Mouse (Mus musculus): ENCODE data around the gene Dnase1l2.
"Not testable (repeated sequence)": the region's sequence is repeated elsewhere in the genome, so short reads cannot be mapped to it uniquely, and the experiment has no call there.

Gene Dnase1l2

GRCm38 (mm10) chr17:24446590-24446989, 3.7 kb upstream of the Dnase1l2 start:
- in situ Hi-C loops (cut with MboI; ENCODE audit: low pct_unique_long_range_greater_than_20kb in 1 of 2, low sequenced_read_pairs in 2 of 2, unreplicated experiment in 1 of 2), result no loop called here

- in situ Hi-C loops (cut with MboI; ENCODE audit: low pct_unique_long_range_greater_than_20kb in 1 of 2, low sequenced_read_pairs in 2 of 2, unreplicated experiment in 1 of 2), result no loop called here
Measured at GRCm38 (mm10) chr17:24443409-24443808, 504 bp upstream of the Dnase1l2 start.

- in situ Hi-C loops (cut with MboI; ENCODE audit: low pct_unique_long_range_greater_than_20kb in 1 of 2, low sequenced_read_pairs in 2 of 2, unreplicated experiment in 1 of 2), result no loop called here
Measured at GRCm38 (mm10) chr17:24442107-24442506, 798 bp downstream of the Dnase1l2 start.

GRCm38 (mm10) chr17:24441148-24441547, 1.8 kb downstream of the Dnase1l2 start:
- in situ Hi-C loops (cut with MboI; ENCODE audit: low pct_unique_long_range_greater_than_20kb in 1 of 2, low sequenced_read_pairs in 2 of 2, unreplicated experiment in 1 of 2), result no loop called here

- in situ Hi-C loops (cut with MboI; ENCODE audit: low pct_unique_long_range_greater_than_20kb in 1 of 2, low sequenced_read_pairs in 2 of 2, unreplicated experiment in 1 of 2), result no loop called here
Measured at GRCm38 (mm10) chr17:24440377-24440776, 2.5 kb downstream of the Dnase1l2 start.

GRCm38 (mm10) chr17:24437016-24437415, 5.9 kb downstream of the Dnase1l2 start:
- in situ Hi-C loops (cut with MboI; ENCODE audit: low pct_unique_long_range_greater_than_20kb in 1 of 2, low sequenced_read_pairs in 2 of 2, unreplicated experiment in 1 of 2), result no loop called here

GRCm38 (mm10) chr17:24429201-24429983, 13.5 kb downstream of the Dnase1l2 start:
- in situ Hi-C loops (cut with MboI; ENCODE audit: low pct_unique_long_range_greater_than_20kb in 1 of 2, low sequenced_read_pairs in 2 of 2, unreplicated experiment in 1 of 2), result no loop called here

- in situ Hi-C loops (cut with MboI; ENCODE audit: low pct_unique_long_range_greater_than_20kb in 1 of 2, low sequenced_read_pairs in 2 of 2, unreplicated experiment in 1 of 2), result no loop called here
Measured at GRCm38 (mm10) chr17:24427170-24427557, 15.7 kb downstream of the Dnase1l2 start.

GRCm38 (mm10) chr17:24426471-24427169, 16.3 kb downstream of the Dnase1l2 start, which contains the start of gene Eci1:
Gene Eci1 (plus strand): TSS chr17:24426641.
- in situ Hi-C loops (cut with MboI; ENCODE audit: low pct_unique_long_range_greater_than_20kb in 1 of 2, low sequenced_read_pairs in 2 of 2, unreplicated experiment in 1 of 2), result no loop called here

GRCm38 (mm10) chr17:24425905-24426304, 17.0 kb downstream of the Dnase1l2 start:
- in situ Hi-C loops (cut with MboI; ENCODE audit: low pct_unique_long_range_greater_than_20kb in 1 of 2, low sequenced_read_pairs in 2 of 2, unreplicated experiment in 1 of 2), result no loop called here

- in situ Hi-C loops (cut with MboI; ENCODE audit: low pct_unique_long_range_greater_than_20kb in 1 of 2, low sequenced_read_pairs in 2 of 2, unreplicated experiment in 1 of 2), result not testable (repeated sequence)
Measured at GRCm38 (mm10) chr17:24425326-24425725, 17.6 kb downstream of the Dnase1l2 start.

GRCm38 (mm10) chr17:24424489-24424888, 18.4 kb downstream of the Dnase1l2 start:
- in situ Hi-C loops (cut with MboI; ENCODE audit: low pct_unique_long_range_greater_than_20kb in 1 of 2, low sequenced_read_pairs in 2 of 2, unreplicated experiment in 1 of 2), result no loop called here

GRCm38 (mm10) chr17:24423114-24423513, 19.8 kb downstream of the Dnase1l2 start:
- in situ Hi-C loops (cut with MboI; ENCODE audit: low pct_unique_long_range_greater_than_20kb in 1 of 2, low sequenced_read_pairs in 2 of 2, unreplicated experiment in 1 of 2), result no loop called here

- in situ Hi-C loops (cut with MboI; ENCODE audit: low pct_unique_long_range_greater_than_20kb in 1 of 2, low sequenced_read_pairs in 2 of 2, unreplicated experiment in 1 of 2), result no loop called here
Measured at GRCm38 (mm10) chr17:24416051-24416652, 26.8 kb downstream of the Dnase1l2 start.

GRCm38 (mm10) chr17:24415011-24415410, 27.9 kb downstream of the Dnase1l2 start:
- in situ Hi-C loops (cut with MboI; ENCODE audit: low pct_unique_long_range_greater_than_20kb in 1 of 2, low sequenced_read_pairs in 2 of 2, unreplicated experiment in 1 of 2), result no loop called here

- in situ Hi-C loops (cut with MboI; ENCODE audit: low pct_unique_long_range_greater_than_20kb in 1 of 2, low sequenced_read_pairs in 2 of 2, unreplicated experiment in 1 of 2), result no loop called here
Measured at GRCm38 (mm10) chr17:24414230-24414976, 28.5 kb downstream of the Dnase1l2 start, which contains the start of gene Rnps1. Gene Rnps1 (plus strand): TSS chr17:24414565.

GRCm38 (mm10) chr17:24413557-24414211, 29.2 kb downstream of the Dnase1l2 start:
- in situ Hi-C loops (cut with MboI; ENCODE audit: low pct_unique_long_range_greater_than_20kb in 1 of 2, low sequenced_read_pairs in 2 of 2, unreplicated experiment in 1 of 2), result no loop called here

GRCm38 (mm10) chr17:24407116-24407803, 35.6 kb downstream of the Dnase1l2 start:
- in situ Hi-C loops (cut with MboI; ENCODE audit: low pct_unique_long_range_greater_than_20kb in 1 of 2, low sequenced_read_pairs in 2 of 2, unreplicated experiment in 1 of 2), result no loop called here

Measured in mouse embryonic stem cell (cell line).